9 mouse cellular contexts compared by ENCODE assay signal in genomic region chr9:94681095-94681487, GRCm38 (mm10). TPM values are rescaled to one million over a fixed set of nuclear protein-coding genes. Genes with fewer than 3 reads are reported as not detected.
A peak's percentile ranks its signal among the peaks of the same experiment; 100 is the strongest.
DNase-seq lines count a peak whose midpoint lies in the region; ATAC-seq lines count a peak whose summit lies in the region.
"Had no signal": no experiment of that assay in that cellular context is flagged by ENCODE, and none has a peak within 500 bp of the region (broad histone marks: within the 10 kb centered on the region; RNA-seq: fewer than 3 reads in every experiment).

No protein-coding gene starts in this region.

- no peak overlapping the region for H3K9ac ChIP-seq in lung, embryonic 16.5 days (ENCODE audit: low read length)
- H3K9ac ChIP-seq: heart, embryonic 13.5 days; stomach, embryonic 15.5 days had no signal

- ATAC-seq in lung, embryonic 16.5 days (ENCODE audit: low read depth), result peak; percentile 40
- ATAC-seq in inflammation-experienced regulatory T-cells, adult 6 months, result no peak

- H3K4me1 ChIP-seq in lung, embryonic 16.5 days (replicated peaks; ENCODE audit: control insufficient read depth, insufficient read depth, low read length), result peaks cover 13% of the 10 kb centered on the region; the same call in 1 of the 2 replicates
- H3K4me1 ChIP-seq: heart, embryonic 13.5 days had no signal

- H3K27me3 ChIP-seq in lung, embryonic 16.5 days (ENCODE audit: control insufficient read depth, insufficient read depth, low read depth, low read length), result no peaks in the 10 kb centered on the region
- H3K27me3 ChIP-seq: heart, embryonic 13.5 days; stomach, embryonic 15.5 days had no signal

- no peaks in the 10 kb centered on the region for H3K36me3 ChIP-seq in lung, embryonic 16.5 days (ENCODE audit: control insufficient read depth, insufficient read depth, low read length)
- H3K36me3 ChIP-seq: heart, embryonic 13.5 days; stomach, embryonic 15.5 days had no signal

- intact Hi-C loops in heart, postnatal 10 days (cut with DNase I), result no loop called here

- no peak overlapping the region for H3K4me3 ChIP-seq in lung, embryonic 16.5 days (ENCODE audit: low read length)
- H3K4me3 ChIP-seq: heart, embryonic 13.5 days; stomach, embryonic 15.5 days had no signal

- H3K27ac ChIP-seq in lung, embryonic 16.5 days (ENCODE audit: low read length), result no peak overlapping the region
- H3K27ac ChIP-seq: heart, embryonic 13.5 days; stomach, embryonic 15.5 days had no signal

- peak overlapping the region; percentile 29; the same call in 1 of the 2 replicates for H3K4me2 ChIP-seq in lung, embryonic 16.5 days (ENCODE audit: low read depth, low read length)
- H3K4me2 ChIP-seq: heart, embryonic 13.5 days; stomach, embryonic 15.5 days had no signal

- DNase-seq in lung, adult 18-20 months, result no peak
- peak; percentile 41 to 60 for DNase-seq in cerebellum, postnatal 36 days
- DNase-seq in heart, postnatal 10 days, result peak; percentile 72 to 75
- peak; percentile 34 to 49 for DNase-seq in right cerebral cortex, postnatal 10 days (ENCODE audit: low spot score in 2 of 2)
- DNase-seq in spleen, postnatal 4 days (ENCODE audit: low spot score in 2 of 2), result no peak

- WGBS in lung, embryonic 16.5 days, result 46% methylated on average over 8 of the region's 8 CpGs

- no peaks in the 10 kb centered on the region for H3K9me3 ChIP-seq in lung, embryonic 16.5 days (ENCODE audit: control insufficient read depth, low read length)
- H3K9me3 ChIP-seq: heart, embryonic 13.5 days; stomach, embryonic 15.5 days had no signal

RNA-seq across cellular contexts. Expression of gene Slc9a9, which starts 11.4 kb away (rescaled TPM):
- polyA plus RNA-seq in lung, embryonic 16.5 days (2015; fragmentation: Nextera tagmentation; extraction: Ambion mirVana), result 4.4 and 4.9 TPM in 2 replicates
- 1 to 10 TPM; 2.7 to 2.8 TPM for total RNA-seq in heart, postnatal 10 days (2021)
- 10 to 100 TPM; 36.4 to 65.4 (median 52.3) TPM for polyA plus RNA-seq in inflammation-experienced regulatory T-cells, adult 6 months (2017; shearing (Covaris generic))

Comparison
In these comparisons a context has a peak if more than half of its experiments do, and no peak if none do; other contexts are left out.
1. DNase-seq: peak in cerebellum, postnatal 36 days (2 of 2), heart, postnatal 10 days (2 of 2) and right cerebral cortex, postnatal 10 days (2 of 2); none in lung, adult 18-20 months (0 of 2) and spleen, postnatal 4 days (0 of 2).